Comparison of ENCODE assay signal across 13 mouse cellular contexts in genomic region chr5:54241169-54241917, GRCm38 (mm10).
DNase-seq lines count a peak whose midpoint lies in the region; ATAC-seq and TF ChIP-seq lines count a peak whose summit lies in the region.
"Had no signal": no experiment of that assay in that cellular context is flagged by ENCODE, and none has a peak within 500 bp of the region (broad histone marks: within the 10 kb centered on the region; RNA-seq: fewer than 3 reads in every experiment).

No protein-coding gene starts in this region.

- H3K9me3 ChIP-seq in hindbrain, embryonic 15.5 days = no peaks in the 10 kb centered on the region
- H3K9me3 ChIP-seq in hindbrain, embryonic 11.5 days (ENCODE audit: control insufficient read depth, low read length) = no peaks in the 10 kb centered on the region
- H3K9me3 ChIP-seq in lung, postnatal 0 days (ENCODE audit: low read length) = no peaks in the 10 kb centered on the region
- H3K9me3 ChIP-seq in stomach, postnatal 0 days (ENCODE audit: control insufficient read depth, low read length) = no peaks in the 10 kb centered on the region

- 44% methylated on average over 20 of the region's 20 CpGs for WGBS in hindbrain, embryonic 15.5 days
- WGBS in hindbrain, embryonic 11.5 days = 48% methylated on average over 20 of the region's 20 CpGs
- 32% methylated on average over 20 of the region's 20 CpGs for WGBS in lung, postnatal 0 days
- 27% methylated on average over 20 of the region's 20 CpGs for WGBS in stomach, postnatal 0 days

- peak; percentile 4 for DNase-seq in embryo, embryonic 9.5 days (ENCODE audit: extremely low spot score)
- DNase-seq in embryo, embryonic 10 days (ENCODE audit: low spot score) = no peak
- no peak for DNase-seq in hindbrain, embryonic 11.5 days (ENCODE audit: low spot score)
- no peak for DNase-seq in lung, postnatal 0 days (ENCODE audit: low spot score)
- no peak for DNase-seq in lung, adult 18-20 months
- no peak for DNase-seq in stomach, postnatal 0 days (ENCODE audit: low spot score)
- no peak for DNase-seq in thymus, postnatal 4 days
- DNase-seq: kidney, adult 8-10 months; lung, postnatal 10 days; thymus, postnatal 14 days had no signal

- no peak overlapping the region for H3K9ac ChIP-seq in hindbrain, embryonic 15.5 days
- no peak overlapping the region for H3K9ac ChIP-seq in hindbrain, embryonic 11.5 days (ENCODE audit: low read depth, low read length)
- H3K9ac ChIP-seq in lung, postnatal 0 days (replicated peaks; ENCODE audit: low read depth) = no peak overlapping the region
- H3K9ac ChIP-seq in stomach, postnatal 0 days (ENCODE audit: low read length) = no peak overlapping the region; the same call in 1 of the 2 replicates

- no peak overlapping the region for H3K4me3 ChIP-seq in hindbrain, embryonic 15.5 days
- H3K4me3 ChIP-seq in hindbrain, embryonic 11.5 days (ENCODE audit: low read depth, low read length) = no peak overlapping the region
- no peak overlapping the region for H3K4me3 ChIP-seq in lung, postnatal 0 days (ENCODE audit: low read depth, low read length)
- H3K4me3 ChIP-seq in stomach, postnatal 0 days (ENCODE audit: low read depth, low read length) = no peak overlapping the region
- H3K4me3 ChIP-seq: erythroblast, embryonic 14.5 days had no signal

- H3K27me3 ChIP-seq in hindbrain, embryonic 15.5 days = no peaks in the 10 kb centered on the region
- no peaks in the 10 kb centered on the region for H3K27me3 ChIP-seq in hindbrain, embryonic 11.5 days (ENCODE audit: control insufficient read depth, insufficient read depth, low read length)
- no peaks in the 10 kb centered on the region for H3K27me3 ChIP-seq in lung, postnatal 0 days (replicated peaks; ENCODE audit: insufficient read depth, low read length)
- H3K27me3 ChIP-seq in stomach, postnatal 0 days (ENCODE audit: control insufficient read depth, insufficient read depth, low read length) = no peaks in the 10 kb centered on the region

- no peak overlapping the region for H3K27ac ChIP-seq in hindbrain, embryonic 15.5 days (replicated peaks)
- H3K27ac ChIP-seq in hindbrain, embryonic 11.5 days (ENCODE audit: low read depth, low read length) = no peak overlapping the region
- H3K27ac ChIP-seq in lung, postnatal 0 days (ENCODE audit: low read length) = no peak overlapping the region
- H3K27ac ChIP-seq in stomach, postnatal 0 days (replicated peaks) = no peak overlapping the region

- TF ChIP-seq CTCF in lung, postnatal 0 days (IDR thresholded peaks at IDR 0.05) = no peak
- no peak for TF ChIP-seq CTCF in stomach, postnatal 0 days (IDR thresholded peaks at IDR 0.05; ENCODE audit: low read depth)

- peak overlapping the region; percentile 36; the same call in 1 of the 2 replicates for H3K4me2 ChIP-seq in hindbrain, embryonic 15.5 days
- no peak overlapping the region for H3K4me2 ChIP-seq in hindbrain, embryonic 11.5 days (replicated peaks; ENCODE audit: low read depth, low read length)
- peak overlapping the region; percentile 1; the same call in 1 of the 2 replicates for H3K4me2 ChIP-seq in lung, postnatal 0 days (replicated peaks; ENCODE audit: low read depth, low read length)
- peak overlapping the region; percentile 12; the same call in 1 of the 2 replicates for H3K4me2 ChIP-seq in stomach, postnatal 0 days (replicated peaks; ENCODE audit: low read depth)

- H3K4me1 ChIP-seq in hindbrain, embryonic 15.5 days (replicated peaks) = no peaks in the 10 kb centered on the region
- H3K4me1 ChIP-seq in hindbrain, embryonic 11.5 days (replicated peaks; ENCODE audit: control insufficient read depth, insufficient read depth, low read length) = no peaks in the 10 kb centered on the region
- H3K4me1 ChIP-seq in lung, postnatal 0 days (ENCODE audit: insufficient read depth, low read depth, low read length) = no peaks in the 10 kb centered on the region
- no peaks in the 10 kb centered on the region for H3K4me1 ChIP-seq in stomach, postnatal 0 days (replicated peaks; ENCODE audit: control insufficient read depth, insufficient read depth)

- H3K36me3 ChIP-seq in hindbrain, embryonic 15.5 days = no peaks in the 10 kb centered on the region
- no peaks in the 10 kb centered on the region for H3K36me3 ChIP-seq in hindbrain, embryonic 11.5 days (ENCODE audit: control insufficient read depth, insufficient read depth, low read length)
- H3K36me3 ChIP-seq in lung, postnatal 0 days (ENCODE audit: insufficient read depth, low read length) = no peaks in the 10 kb centered on the region
- no peaks in the 10 kb centered on the region for H3K36me3 ChIP-seq in stomach, postnatal 0 days (ENCODE audit: control insufficient read depth, insufficient read depth, low read length)

- no peak for ATAC-seq in hindbrain, embryonic 15.5 days (ENCODE audit: low FRiP score, low read depth)
- ATAC-seq in hindbrain, embryonic 11.5 days (ENCODE audit: low FRiP score) = no peak
- ATAC-seq in lung, postnatal 0 days = no peak
- no peak for ATAC-seq in stomach, postnatal 0 days (ENCODE audit: low FRiP score, low TSS enrichment)
- ATAC-seq: Patski had no signal

- TF ChIP-seq EP300 in lung, postnatal 0 days (IDR thresholded peaks at IDR 0.05) = no peak
- TF ChIP-seq EP300 in stomach, postnatal 0 days (optimal IDR thresholded peaks at IDR 0.05) = no peak
